ENCODE assay signal across 14 mouse cellular contexts in genomic region chr4:41671500-41671899, GRCm38 (mm10). TPM values are rescaled to one million over a fixed set of nuclear protein-coding genes. Genes with fewer than 3 reads are reported as not detected.
DNase-seq lines count a peak whose midpoint lies in the region; ATAC-seq lines count a peak whose summit lies in the region.
"Had no signal": no experiment of that assay in that cellular context is flagged by ENCODE, and none has a peak within 500 bp of the region (broad histone marks: within the 10 kb centered on the region; RNA-seq: fewer than 3 reads in every experiment).

No protein-coding gene starts in this region.

- WGBS in kidney, embryonic 15.5 days = 19% methylated on average over 5 of the region's 5 CpGs
- 35% methylated on average over 5 of the region's 5 CpGs for WGBS in embryonic facial prominence, embryonic 14.5 days
- 23% methylated on average over 5 of the region's 5 CpGs for WGBS in hindbrain, embryonic 12.5 days
- WGBS in midbrain, embryonic 16.5 days = 33% methylated on average over 5 of the region's 5 CpGs

- peak; percentile 23; the same call in 1 of the 2 replicates for ATAC-seq in kidney, embryonic 15.5 days (replicated peaks; ENCODE audit: low FRiP score)
- ATAC-seq in embryonic facial prominence, embryonic 14.5 days (ENCODE audit: low read depth) = 0 out of 2 replicates have a peak, but pooled peaks have one; percentile 2
- ATAC-seq in hindbrain, embryonic 12.5 days (ENCODE audit: low FRiP score) = peak; percentile 1; the same call in 1 of the 2 replicates
- peak; percentile 2; the same call in 1 of the 2 replicates for ATAC-seq in midbrain, embryonic 16.5 days
- ATAC-seq in erythroid progenitor cell, adult 5-6 weeks (replicated peaks; ENCODE audit: low FRiP score, poor library complexity, severe bottlenecking) = no peak
- ATAC-seq: lung, postnatal 0 days had no signal

- no peak overlapping the region; the same call in 1 of the 2 replicates for H3K4me2 ChIP-seq in kidney, embryonic 15.5 days
- H3K4me2 ChIP-seq in embryonic facial prominence, embryonic 14.5 days (ENCODE audit: low read depth, low read length) = no peak overlapping the region
- 0 out of 2 replicates have a peak overlapping the region, but pooled peaks have one; percentile 22 for H3K4me2 ChIP-seq in hindbrain, embryonic 12.5 days (replicated peaks)
- H3K4me2 ChIP-seq in midbrain, embryonic 16.5 days (ENCODE audit: low read length) = no peak overlapping the region
- H3K4me2 ChIP-seq: liver, embryonic 13.5 days had no signal

- H3K4me1 ChIP-seq in kidney, embryonic 15.5 days = peaks cover 60% of the 10 kb centered on the region
- peaks cover 15% of the 10 kb centered on the region; the same call in 1 of the 2 replicates for H3K4me1 ChIP-seq in embryonic facial prominence, embryonic 14.5 days (ENCODE audit: control insufficient read depth, insufficient read depth, low read length)
- H3K4me1 ChIP-seq in hindbrain, embryonic 12.5 days = peaks cover 67% of the 10 kb centered on the region
- peaks cover 29% of the 10 kb centered on the region for H3K4me1 ChIP-seq in midbrain, embryonic 16.5 days (ENCODE audit: control insufficient read depth, insufficient read depth, low read length)
- H3K4me1 ChIP-seq: liver, embryonic 13.5 days had no signal

- H3K9me3 ChIP-seq in kidney, embryonic 15.5 days (replicated peaks) = no peaks in the 10 kb centered on the region
- H3K9me3 ChIP-seq in embryonic facial prominence, embryonic 14.5 days (ENCODE audit: control insufficient read depth, low read length) = no peaks in the 10 kb centered on the region
- no peaks in the 10 kb centered on the region for H3K9me3 ChIP-seq in hindbrain, embryonic 12.5 days (replicated peaks)
- no peaks in the 10 kb centered on the region for H3K9me3 ChIP-seq in midbrain, embryonic 16.5 days (replicated peaks; ENCODE audit: control insufficient read depth, low read length, poor library complexity, severe bottlenecking)
- H3K9me3 ChIP-seq: liver, embryonic 13.5 days had no signal

- 0 out of 2 replicates have a peak, but pooled peaks cover 6% of the 10 kb centered on the region for H3K27me3 ChIP-seq in kidney, embryonic 15.5 days
- H3K27me3 ChIP-seq in embryonic facial prominence, embryonic 14.5 days (replicated peaks; ENCODE audit: control insufficient read depth, insufficient read depth, low read length) = no peaks in the 10 kb centered on the region
- H3K27me3 ChIP-seq in hindbrain, embryonic 12.5 days = no peaks in the 10 kb centered on the region; the same call in 1 of the 2 replicates
- H3K27me3 ChIP-seq in midbrain, embryonic 16.5 days (ENCODE audit: control insufficient read depth, insufficient read depth, low read depth, low read length) = no peaks in the 10 kb centered on the region

- H3K36me3 ChIP-seq in kidney, embryonic 15.5 days = peaks cover 22% of the 10 kb centered on the region
- H3K36me3 ChIP-seq in embryonic facial prominence, embryonic 14.5 days (ENCODE audit: control insufficient read depth, insufficient read depth, low read length) = no peaks in the 10 kb centered on the region; the same call in 1 of the 2 replicates
- H3K36me3 ChIP-seq in hindbrain, embryonic 12.5 days = peaks cover 16% of the 10 kb centered on the region; the same call in 1 of the 2 replicates
- no peaks in the 10 kb centered on the region for H3K36me3 ChIP-seq in midbrain, embryonic 16.5 days (ENCODE audit: control insufficient read depth, insufficient read depth, low read length)
- H3K36me3 ChIP-seq: liver, embryonic 13.5 days had no signal

- H3K27ac ChIP-seq in kidney, embryonic 15.5 days = 0 out of 2 replicates have a peak overlapping the region, but pooled peaks have one; percentile 28
- no peak overlapping the region for H3K27ac ChIP-seq in embryonic facial prominence, embryonic 14.5 days (replicated peaks; ENCODE audit: low read depth, low read length)
- H3K27ac ChIP-seq in hindbrain, embryonic 12.5 days = peak overlapping the region; percentile 23; the same call in 1 of the 2 replicates
- H3K27ac ChIP-seq in midbrain, embryonic 16.5 days (ENCODE audit: low read length) = no peak overlapping the region
- H3K27ac ChIP-seq: gastrocnemius, adult 2 months; liver, embryonic 13.5 days had no signal

- no peak for DNase-seq in kidney, postnatal 36 days
- DNase-seq in embryonic facial prominence, embryonic 14.5 days (ENCODE audit: low spot score) = no peak
- DNase-seq in cerebellum, postnatal 10 days = no peak
- DNase-seq: gastrocnemius, adult 2 months; heart, postnatal 36 days; kidney, adult 8-10 months; liver, embryonic 13.5 days had no signal

- H3K4me3 ChIP-seq in kidney, embryonic 15.5 days (replicated peaks) = no peak overlapping the region
- no peak overlapping the region for H3K4me3 ChIP-seq in embryonic facial prominence, embryonic 14.5 days (ENCODE audit: low read depth, low read length)
- no peak overlapping the region for H3K4me3 ChIP-seq in hindbrain, embryonic 12.5 days
- H3K4me3 ChIP-seq in midbrain, embryonic 16.5 days (ENCODE audit: low read depth, low read length) = no peak overlapping the region
- H3K4me3 ChIP-seq: gastrocnemius, adult 2 months; liver, embryonic 13.5 days had no signal

- H3K9ac ChIP-seq in kidney, embryonic 15.5 days = no peak overlapping the region
- no peak overlapping the region for H3K9ac ChIP-seq in embryonic facial prominence, embryonic 14.5 days (ENCODE audit: low read depth, low read length)
- peak overlapping the region; percentile 49 for H3K9ac ChIP-seq in hindbrain, embryonic 12.5 days
- 0 out of 2 replicates have a peak overlapping the region, but pooled peaks have one; percentile 33 for H3K9ac ChIP-seq in midbrain, embryonic 16.5 days (ENCODE audit: low read depth, low read length)
- H3K9ac ChIP-seq: liver, embryonic 13.5 days had no signal

RNA-seq across cellular contexts. Expression of gene Cntfr, which starts 25.4 kb away (rescaled TPM):
- 19.8 and 22.1 TPM in 2 replicates for polyA plus RNA-seq in kidney, embryonic 15.5 days (2015; fragmentation: Nextera tagmentation; extraction: Ambion mirVana)
- polyA plus RNA-seq in embryonic facial prominence, embryonic 14.5 days (2014; fragmentation: Nextera tagmentation; extraction: Ambion mirVana) = 12.8 and 13.0 TPM in 2 replicates
- 28.8 and 35.9 TPM in 2 replicates for polyA plus RNA-seq in hindbrain, embryonic 12.5 days (2016; fragmentation: Nextera tagmentation; extraction: Ambion mirVana)
- 28.1 and 28.3 TPM in 2 replicates for polyA plus RNA-seq in midbrain, embryonic 16.5 days (2015; fragmentation: Nextera tagmentation; extraction: Ambion mirVana)
- total RNA-seq in erythroid progenitor cell, adult 5-6 weeks (2015; ENCODE audit: low replicate concordance) = not detected in 2 replicates
- not detected in 2 replicates for total RNA-seq in erythroid progenitor cell, adult 5-6 weeks (2017; ENCODE audit: low replicate concordance)
- total RNA-seq: megakaryocyte-erythroid progenitor cell, adult 5-6 weeks; MEL had no signal

RNA-seq across cellular contexts. Expression of gene Il11ra1, which starts 28.3 kb away (rescaled TPM):
- 137 and 157 TPM in 2 replicates for polyA plus RNA-seq in kidney, embryonic 15.5 days (2015; fragmentation: Nextera tagmentation; extraction: Ambion mirVana)
- polyA plus RNA-seq in embryonic facial prominence, embryonic 14.5 days (2014; fragmentation: Nextera tagmentation; extraction: Ambion mirVana) = 317 and 362 TPM in 2 replicates
- 125 and 141 TPM in 2 replicates for polyA plus RNA-seq in hindbrain, embryonic 12.5 days (2016; fragmentation: Nextera tagmentation; extraction: Ambion mirVana)
- 31.5 and 36.3 TPM in 2 replicates for polyA plus RNA-seq in midbrain, embryonic 16.5 days (2015; fragmentation: Nextera tagmentation; extraction: Ambion mirVana)
- 6.5 and 28.5 TPM in 2 replicates for total RNA-seq in erythroid progenitor cell, adult 5-6 weeks (2015; ENCODE audit: low replicate concordance)
- 7.2 TPM in 1 of 2 replicates, not detected in the other for total RNA-seq in erythroid progenitor cell, adult 5-6 weeks (2017; ENCODE audit: low replicate concordance)

RNA-seq across cellular contexts. Expression of gene Enho, which starts 31.4 kb away (rescaled TPM):
- 19.1 and 22.6 TPM in 2 replicates for polyA plus RNA-seq in kidney, embryonic 15.5 days (2015; fragmentation: Nextera tagmentation; extraction: Ambion mirVana)
- 22.7 and 26.0 TPM in 2 replicates for polyA plus RNA-seq in embryonic facial prominence, embryonic 14.5 days (2014; fragmentation: Nextera tagmentation; extraction: Ambion mirVana)
- 73.6 and 78.6 TPM in 2 replicates for polyA plus RNA-seq in hindbrain, embryonic 12.5 days (2016; fragmentation: Nextera tagmentation; extraction: Ambion mirVana)
- 103 and 120 TPM in 2 replicates for polyA plus RNA-seq in midbrain, embryonic 16.5 days (2015; fragmentation: Nextera tagmentation; extraction: Ambion mirVana)
- total RNA-seq in erythroid progenitor cell, adult 5-6 weeks (2015; ENCODE audit: low replicate concordance) = not detected in 2 replicates
- total RNA-seq in erythroid progenitor cell, adult 5-6 weeks (2017; ENCODE audit: low replicate concordance) = not detected in 2 replicates
- total RNA-seq: megakaryocyte-erythroid progenitor cell, adult 5-6 weeks had no signal

RNA-seq across cellular contexts. Expression of gene Rpp25l, which starts 41.8 kb away (rescaled TPM):
- polyA plus RNA-seq in kidney, embryonic 15.5 days (2015; fragmentation: Nextera tagmentation; extraction: Ambion mirVana) = 76.2 and 83.6 TPM in 2 replicates
- polyA plus RNA-seq in embryonic facial prominence, embryonic 14.5 days (2014; fragmentation: Nextera tagmentation; extraction: Ambion mirVana) = 67.4 and 68.7 TPM in 2 replicates
- 55.6 and 66.5 TPM in 2 replicates for polyA plus RNA-seq in hindbrain, embryonic 12.5 days (2016; fragmentation: Nextera tagmentation; extraction: Ambion mirVana)
- polyA plus RNA-seq in midbrain, embryonic 16.5 days (2015; fragmentation: Nextera tagmentation; extraction: Ambion mirVana) = 52.3 and 52.4 TPM in 2 replicates
- 2.9 and 9.7 TPM in 2 replicates for total RNA-seq in erythroid progenitor cell, adult 5-6 weeks (2015; ENCODE audit: low replicate concordance)
- 5.0 and 22.6 TPM in 2 replicates for total RNA-seq in erythroid progenitor cell, adult 5-6 weeks (2017; ENCODE audit: low replicate concordance)

RNA-seq across cellular contexts. Expression of gene Dctn3, which starts 51.5 kb away (rescaled TPM):
- 128 and 132 TPM in 2 replicates for polyA plus RNA-seq in kidney, embryonic 15.5 days (2015; fragmentation: Nextera tagmentation; extraction: Ambion mirVana)
- polyA plus RNA-seq in embryonic facial prominence, embryonic 14.5 days (2014; fragmentation: Nextera tagmentation; extraction: Ambion mirVana) = 112 and 117 TPM in 2 replicates
- 191 and 199 TPM in 2 replicates for polyA plus RNA-seq in hindbrain, embryonic 12.5 days (2016; fragmentation: Nextera tagmentation; extraction: Ambion mirVana)
- polyA plus RNA-seq in midbrain, embryonic 16.5 days (2015; fragmentation: Nextera tagmentation; extraction: Ambion mirVana) = 295 and 313 TPM in 2 replicates
- 16.8 and 51.2 TPM in 2 replicates for total RNA-seq in erythroid progenitor cell, adult 5-6 weeks (2015; ENCODE audit: low replicate concordance)
- 18.4 and 33.0 TPM in 2 replicates for total RNA-seq in erythroid progenitor cell, adult 5-6 weeks (2017; ENCODE audit: low replicate concordance)

Comparison
In these comparisons a context has a peak if more than half of its experiments do, and no peak if none do; other contexts are left out.
1. H3K27ac ChIP-seq: peak in kidney, embryonic 15.5 days (single experiment) and hindbrain, embryonic 12.5 days (single experiment); none in embryonic facial prominence, embryonic 14.5 days (single experiment) and midbrain, embryonic 16.5 days (single experiment).
2. H3K9ac ChIP-seq: peak in hindbrain, embryonic 12.5 days (single experiment) and midbrain, embryonic 16.5 days (single experiment); none in kidney, embryonic 15.5 days (single experiment) and embryonic facial prominence, embryonic 14.5 days (single experiment).